Mouse (Mus musculus) kidney, postnatal 36 days (tissue): ENCODE measurements around the gene Rit1.
"Not testable (repeated sequence)": the region's sequence is repeated elsewhere in the genome, so short reads cannot be mapped to it uniquely, and the experiment has no call there.

ENCODE experiments used
- DNase-seq, 2 experiments: peaks; one replicate each; pipeline ENCODE4 v3.0.0; 2021 to 2022; ENCODE audit warnings: mixed read lengths in 2 of 2

Rit1 gene

GRCm38 (mm10) chr3:88740147-88740546 is 23.5 kb downstream of the Rit1 start:
- DNase-seq = peak in 1 of 2 experiments; percentile 19

- no peak for DNase-seq
Observed at GRCm38 (mm10) chr3:88745534-88745933, 28.9 kb downstream of the Rit1 start.

- no peak for DNase-seq
Observed at GRCm38 (mm10) chr3:88746139-88746870, 29.7 kb downstream of the Rit1 start.

- peak; percentile 26 to 33 for DNase-seq
Observed at GRCm38 (mm10) chr3:88746871-88747231, 30.2 kb downstream of the Rit1 start.

- peak; percentile 34 to 39 for DNase-seq
Observed at GRCm38 (mm10) chr3:88754283-88754682, 37.6 kb downstream of the Rit1 start.

GRCm38 (mm10) chr3:88755541-88755940 is 38.9 kb downstream of the Rit1 start:
- DNase-seq = no peak

GRCm38 (mm10) chr3:88756276-88756675 is 39.6 kb downstream of the Rit1 start:
- no peak for DNase-seq

GRCm38 (mm10) chr3:88758045-88758500 is 41.4 kb downstream of the Rit1 start:
- DNase-seq = peak; percentile 35 to 72

- no peak for DNase-seq
Observed at GRCm38 (mm10) chr3:88761619-88762018, 45.0 kb downstream of the Rit1 start.

- DNase-seq = no peak
Observed at GRCm38 (mm10) chr3:88762401-88762831, 45.8 kb downstream of the Rit1 start.

GRCm38 (mm10) chr3:88771189-88771940 is 54.7 kb downstream of the Rit1 start:
- DNase-seq = peak in 1 of 2 experiments; percentile 17

GRCm38 (mm10) chr3:88771941-88772280 is 55.3 kb downstream of the Rit1 start:
- not testable (repeated sequence) for DNase-seq

- peak; percentile 89 to 91 for DNase-seq
Observed at GRCm38 (mm10) chr3:88772399-88772798, 55.8 kb downstream of the Rit1 start.

- not testable (repeated sequence) for DNase-seq
Observed at GRCm38 (mm10) chr3:88773163-88773562, 56.5 kb downstream of the Rit1 start.

GRCm38 (mm10) chr3:88774939-88775841 is 58.6 kb downstream of the Rit1 start, which contains the start of gene Syt11:
Gene Syt11 (minus strand): TSS chr3:88775164.
- peak in 1 of 2 experiments; percentile 17 for DNase-seq
